Mouse (Mus musculus): ENCODE measurements around the gene Rwdd3.

The Rwdd3 gene

DNA sequence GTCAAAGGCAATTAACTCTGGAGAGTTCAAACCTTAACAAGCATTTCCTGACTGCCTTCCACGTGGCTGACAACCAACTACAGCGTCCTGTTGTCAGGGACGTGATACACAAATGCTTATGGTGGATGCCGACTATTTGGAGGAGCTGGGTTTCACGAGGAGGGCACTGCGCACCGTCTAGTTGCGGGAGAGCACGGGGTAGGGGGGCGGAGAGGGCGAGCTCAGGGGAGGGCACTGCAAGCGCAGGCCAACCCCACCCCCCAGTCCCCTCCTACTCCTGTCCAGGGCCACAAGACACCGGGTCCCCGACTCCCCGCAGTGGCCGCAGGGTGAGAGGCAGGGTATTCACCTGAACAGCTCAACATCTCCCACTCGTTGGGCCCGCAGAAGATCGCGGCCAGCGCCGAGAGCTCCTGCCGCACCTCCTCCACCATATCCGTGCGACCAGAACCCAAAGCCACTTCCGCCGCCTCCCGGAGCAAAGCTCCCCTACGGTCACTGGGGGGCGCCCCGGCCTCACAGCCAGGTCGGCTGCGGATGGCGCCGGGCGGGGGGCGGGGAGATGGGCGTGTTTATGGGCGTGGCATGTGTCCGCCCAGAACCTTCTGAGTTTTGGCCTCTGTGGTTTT is at the start of gene Rwdd3:
Gene Rwdd3 (minus strand): TSS at position 453 of the 629 bp plus-strand sequence.
- DNase-seq (ENCODE audit: low spot score in 2 of 2), result peak; percentile 90 to 93

- DNase-seq (ENCODE audit: low spot score in 2 of 2), result no peak
Measured at GRCm38 (mm10) chr3:121217011-121217410, 45.5 kb upstream of the Rwdd3 start.

GRCm38 (mm10) chr3:121213501-121213900 is 42.0 kb upstream of the Rwdd3 start:
- no peak for DNase-seq (ENCODE audit: low spot score in 2 of 2)

DNA sequence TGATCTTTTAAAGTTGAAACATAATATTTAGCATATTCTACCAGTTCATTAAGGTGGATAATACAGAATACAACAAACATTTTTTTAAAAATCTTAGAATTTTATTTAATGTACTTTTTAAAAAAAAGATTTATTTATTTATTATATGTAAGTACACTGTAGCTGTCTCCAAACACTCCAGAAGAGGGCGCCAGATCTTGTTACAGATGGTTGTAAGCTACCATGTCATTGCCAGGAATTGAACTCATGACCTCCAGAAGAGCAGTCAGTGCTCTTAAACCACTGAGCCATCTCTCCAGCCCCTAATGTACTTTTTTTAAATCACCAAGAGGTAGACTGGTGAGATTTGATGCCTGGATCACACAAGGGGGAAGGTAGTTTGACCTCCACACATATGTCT is 40.7 kb upstream of the Rwdd3 start:
- no peak for DNase-seq (ENCODE audit: low spot score in 2 of 2)

DNA sequence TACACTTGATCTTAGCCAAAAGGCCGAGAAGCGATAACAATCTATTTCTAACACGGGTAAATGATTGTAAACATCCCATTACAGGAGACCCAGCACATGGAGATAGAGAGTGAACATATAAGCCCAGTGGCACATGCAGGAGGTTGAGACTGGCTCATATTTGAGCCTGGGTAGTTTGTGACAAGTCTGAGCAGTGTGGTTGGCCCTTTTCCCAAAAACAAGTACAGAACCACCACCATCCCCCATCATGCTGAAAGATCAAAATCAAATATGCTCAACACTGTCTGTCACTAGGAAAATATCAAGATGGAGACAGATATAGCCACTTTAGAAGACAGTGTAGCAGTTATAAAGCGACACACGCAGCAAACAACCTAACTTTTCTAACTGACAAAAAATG is 37.5 kb upstream of the Rwdd3 start:
- DNase-seq (ENCODE audit: low spot score in 2 of 2), result no peak

- no peak for DNase-seq (ENCODE audit: low spot score in 2 of 2)
Measured at GRCm38 (mm10) chr3:121206202-121206882, 34.8 kb upstream of the Rwdd3 start.

- DNase-seq (ENCODE audit: low spot score in 2 of 2), result no peak
Measured at GRCm38 (mm10) chr3:121202638-121203037, 31.1 kb upstream of the Rwdd3 start.

DNA sequence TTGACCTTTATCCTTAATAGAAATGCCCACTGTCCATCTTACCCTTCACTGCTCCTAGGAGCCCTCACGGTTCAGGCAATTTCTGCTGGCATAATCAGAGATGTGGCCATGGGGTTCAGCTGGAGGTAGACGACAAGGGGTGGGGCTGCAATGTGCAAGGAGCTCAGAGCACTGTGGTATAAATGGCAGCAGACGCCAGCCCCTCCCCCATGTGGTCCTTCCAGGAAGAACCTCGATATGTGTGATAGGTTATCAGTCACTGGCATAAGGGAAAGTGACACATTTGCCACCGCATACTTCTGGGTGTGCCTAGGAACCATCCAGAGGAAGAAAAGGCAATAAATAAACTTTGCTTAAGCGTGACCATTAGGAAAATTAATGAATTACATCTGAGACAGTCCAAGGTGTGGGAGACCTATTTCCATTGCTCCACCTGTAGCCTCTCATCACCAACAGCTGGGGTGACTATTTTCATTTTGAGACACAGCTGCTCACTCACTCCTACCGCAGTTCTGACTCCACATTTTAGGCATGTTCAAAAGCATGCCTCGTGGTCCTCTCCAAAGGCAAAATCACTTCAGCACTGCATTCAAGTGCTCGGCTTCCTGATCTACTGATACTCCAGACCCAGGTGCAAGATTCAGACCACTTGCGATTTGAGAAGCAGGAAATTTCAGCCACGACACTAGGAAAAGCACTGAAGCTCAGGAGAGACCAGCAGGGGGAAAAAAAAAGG is 29.7 kb upstream of the Rwdd3 start:
- DNase-seq (ENCODE audit: low spot score in 2 of 2), result no peak

- DNase-seq (ENCODE audit: low spot score in 2 of 2), result no peak
Measured at GRCm38 (mm10) chr3:121189199-121189598, 17.7 kb upstream of the Rwdd3 start.

GRCm38 (mm10) chr3:121187510-121187909 is 16.0 kb upstream of the Rwdd3 start:
- DNase-seq (ENCODE audit: low spot score in 2 of 2), result no peak

DNA sequence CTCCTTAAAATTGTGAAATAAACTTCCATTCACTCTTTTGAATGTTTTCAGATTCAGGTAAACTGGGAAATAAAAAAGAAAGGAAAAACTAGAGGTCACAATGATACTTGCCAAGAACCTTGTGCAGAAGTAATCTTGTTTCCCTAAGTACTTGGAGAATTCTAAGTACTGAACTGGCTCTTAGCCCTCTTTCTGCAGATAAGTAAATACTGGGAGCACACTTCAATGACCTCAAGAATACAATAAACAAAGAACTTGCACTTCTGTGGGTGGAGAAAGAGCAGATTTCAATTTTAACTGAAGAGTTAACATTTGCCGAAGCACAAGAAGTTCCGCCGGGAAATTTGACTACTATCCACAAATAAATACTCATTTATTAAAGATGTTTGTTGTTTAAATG is 15.4 kb upstream of the Rwdd3 start:
- DNase-seq (ENCODE audit: low spot score in 2 of 2), result no peak

- no peak for DNase-seq (ENCODE audit: low spot score in 2 of 2)
Measured at GRCm38 (mm10) chr3:121185197-121185596, 13.7 kb upstream of the Rwdd3 start.

DNA sequence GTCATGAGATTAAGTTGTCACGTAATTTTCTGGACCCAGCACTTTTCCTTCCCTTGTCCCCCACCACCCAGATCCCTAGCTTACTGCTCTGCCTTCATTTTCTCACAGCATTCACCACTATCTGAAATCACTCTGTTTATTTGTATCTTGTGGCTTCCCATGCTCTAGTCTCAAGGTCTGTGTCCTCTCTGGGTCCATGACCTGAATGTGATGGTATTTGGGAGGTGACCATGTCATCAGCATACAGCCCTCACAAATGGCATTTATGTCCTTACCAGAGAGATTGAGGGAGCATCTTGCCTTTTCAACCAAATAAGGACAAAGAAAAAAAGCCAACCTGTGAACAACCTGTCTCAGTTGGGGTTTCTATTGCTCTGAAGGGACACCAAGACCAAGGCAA is 4.5 kb upstream of the Rwdd3 start:
- DNase-seq (ENCODE audit: low spot score in 2 of 2), result no peak

DNA sequence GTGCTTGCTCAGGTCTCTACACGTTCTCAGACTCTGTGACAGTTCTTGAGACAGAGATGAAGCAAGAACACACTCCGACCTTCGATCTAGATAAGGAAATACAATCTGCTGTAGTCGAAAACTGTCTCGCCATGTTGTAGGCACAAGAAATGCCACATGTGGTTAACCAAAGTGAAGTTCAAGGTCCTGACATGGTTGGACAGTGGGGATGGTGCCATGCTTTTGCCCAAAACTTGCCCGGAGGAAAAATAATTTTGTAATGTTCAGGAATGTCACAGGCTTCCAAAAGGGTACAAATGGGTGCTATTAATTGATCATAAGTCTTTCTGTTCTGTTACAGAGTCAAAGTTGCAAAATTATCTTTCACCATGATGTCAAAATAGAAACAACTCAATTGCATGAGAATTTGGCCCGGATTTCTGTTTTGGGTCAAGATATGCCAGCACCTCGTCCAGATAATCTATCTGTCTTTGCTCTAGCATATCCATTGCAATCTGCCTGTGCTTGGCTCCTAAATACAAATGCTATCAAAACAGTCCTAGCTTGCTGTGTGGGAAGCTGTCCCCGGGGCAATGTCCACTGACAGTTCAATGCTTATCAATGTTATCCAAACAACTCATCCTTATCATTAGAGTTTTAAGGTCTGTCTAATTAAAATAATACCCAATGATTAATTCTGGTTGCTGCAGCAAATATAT is 2.9 kb upstream of the Rwdd3 start:
- no peak for DNase-seq (ENCODE audit: low spot score in 2 of 2)

DNA sequence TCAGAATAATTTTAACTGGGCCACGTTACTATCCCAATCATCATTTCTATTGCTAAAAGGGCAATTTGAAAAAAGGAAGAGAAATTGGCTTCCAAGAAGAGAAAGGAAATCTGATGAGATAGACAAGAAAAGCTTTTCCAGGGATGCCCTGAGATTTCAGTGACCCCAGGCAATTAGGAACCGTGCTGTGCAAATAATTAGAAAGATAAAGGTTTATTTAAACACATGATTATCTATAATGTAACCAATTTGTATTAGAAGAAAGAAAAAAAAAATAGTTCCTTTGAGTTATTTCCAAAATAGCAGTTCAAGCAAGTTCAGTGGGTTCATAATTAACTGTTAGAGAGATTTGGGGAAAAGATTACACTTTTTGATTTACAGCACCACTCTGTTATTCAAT is 1.2 kb upstream of the Rwdd3 start:
- no peak for DNase-seq (ENCODE audit: low spot score in 2 of 2)

DNA sequence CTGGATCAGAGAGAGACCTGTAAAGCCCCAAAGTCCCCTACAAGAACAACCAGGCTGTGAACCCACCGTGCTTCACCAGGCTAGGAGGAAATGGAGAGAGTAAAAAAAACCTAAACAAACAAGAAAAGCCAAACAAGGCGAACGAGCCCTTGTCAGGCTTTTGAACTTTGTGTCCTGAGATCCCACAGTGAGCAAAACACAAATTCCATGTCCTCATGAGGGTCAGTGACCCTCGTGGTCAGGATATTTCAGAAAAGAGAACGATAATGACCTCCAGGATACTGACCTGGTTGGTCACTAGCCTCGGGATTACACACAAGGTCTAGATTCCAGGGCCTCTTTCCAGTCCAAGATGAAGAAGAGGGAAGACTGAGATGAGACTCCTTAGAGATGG is 374 bp upstream of the Rwdd3 start:
- DNase-seq (ENCODE audit: low spot score in 2 of 2), result no peak

DNA sequence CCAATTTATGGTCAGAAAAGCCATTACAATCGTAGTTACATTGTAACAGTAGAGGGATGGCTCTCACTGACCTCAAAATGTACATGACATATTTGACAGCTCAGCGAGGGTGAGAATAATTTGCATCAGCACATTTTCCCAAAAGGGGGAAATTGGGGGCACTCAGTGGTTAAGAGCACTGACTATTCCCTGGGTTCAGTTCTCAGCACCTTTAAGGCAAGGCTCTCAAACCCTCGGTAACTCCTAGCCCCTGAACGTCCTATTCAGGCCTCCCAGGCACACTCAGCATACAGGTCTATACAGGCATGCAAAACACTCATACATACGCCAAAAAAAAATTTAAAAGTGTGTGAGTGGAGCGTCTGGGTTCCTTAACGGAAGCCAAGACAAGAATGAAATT is 864 bp downstream of the Rwdd3 start:
- no peak for DNase-seq (ENCODE audit: low spot score in 2 of 2)

DNA sequence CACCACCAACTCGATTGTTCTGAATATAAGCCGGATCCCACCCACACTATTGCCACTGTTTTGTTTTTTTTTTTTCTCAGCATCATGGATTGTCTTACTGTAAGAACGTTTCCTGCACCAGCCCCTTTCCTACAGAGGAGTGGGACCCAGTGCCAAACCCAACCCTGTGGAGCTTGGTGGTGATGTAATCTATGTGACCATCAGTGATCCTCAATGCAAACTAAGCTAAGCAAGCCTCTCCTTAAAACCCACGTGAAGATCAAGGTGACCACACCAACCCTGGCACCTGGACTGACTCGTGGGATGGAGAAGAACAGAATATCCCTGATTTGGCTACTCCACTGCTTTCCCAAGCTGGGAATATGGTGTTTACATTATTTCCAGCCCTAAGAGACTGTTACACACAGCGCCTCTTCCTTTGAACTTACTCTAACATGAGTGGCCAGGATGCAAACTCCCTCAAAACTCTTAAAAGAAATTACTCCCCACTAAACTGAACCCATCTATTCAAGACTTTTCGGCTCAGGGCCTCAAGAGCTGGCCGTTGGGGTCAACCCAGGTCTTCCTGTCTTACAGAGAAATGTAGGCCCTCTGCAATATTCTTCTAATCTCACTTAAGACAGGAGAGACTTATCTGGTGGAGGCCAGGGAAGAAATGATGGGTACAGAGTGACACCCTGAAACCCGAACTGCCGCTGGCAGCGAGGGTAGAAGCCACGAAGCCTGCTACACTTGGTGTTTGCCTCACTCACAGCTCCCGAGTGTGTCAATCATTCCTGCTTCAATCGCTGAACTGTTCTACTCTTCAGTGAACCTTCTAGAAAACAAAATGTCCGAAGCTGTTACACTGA is 2.2 kb downstream of the Rwdd3 start:
- no peak for DNase-seq (ENCODE audit: low spot score in 2 of 2)

DNA sequence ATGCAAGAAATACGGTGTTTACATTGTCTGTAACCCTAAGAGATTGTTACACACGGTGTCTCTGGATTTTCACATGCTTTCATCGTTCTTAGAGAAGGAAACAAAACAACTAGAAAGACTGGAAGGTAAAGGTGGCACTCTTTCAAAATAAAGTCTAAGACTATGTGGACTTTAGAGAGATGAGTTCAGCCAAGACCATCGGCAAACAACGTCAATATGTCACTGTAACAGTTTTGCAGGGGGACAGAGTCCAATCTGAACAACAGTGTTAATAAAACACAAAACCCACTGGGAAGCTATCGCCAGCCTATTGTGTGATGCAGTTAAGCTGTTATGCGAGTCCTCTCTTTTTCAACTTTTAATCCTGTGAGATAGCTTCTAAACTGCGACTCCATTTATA is 2.9 kb downstream of the Rwdd3 start:
- no peak for DNase-seq (ENCODE audit: low spot score in 2 of 2)

DNA sequence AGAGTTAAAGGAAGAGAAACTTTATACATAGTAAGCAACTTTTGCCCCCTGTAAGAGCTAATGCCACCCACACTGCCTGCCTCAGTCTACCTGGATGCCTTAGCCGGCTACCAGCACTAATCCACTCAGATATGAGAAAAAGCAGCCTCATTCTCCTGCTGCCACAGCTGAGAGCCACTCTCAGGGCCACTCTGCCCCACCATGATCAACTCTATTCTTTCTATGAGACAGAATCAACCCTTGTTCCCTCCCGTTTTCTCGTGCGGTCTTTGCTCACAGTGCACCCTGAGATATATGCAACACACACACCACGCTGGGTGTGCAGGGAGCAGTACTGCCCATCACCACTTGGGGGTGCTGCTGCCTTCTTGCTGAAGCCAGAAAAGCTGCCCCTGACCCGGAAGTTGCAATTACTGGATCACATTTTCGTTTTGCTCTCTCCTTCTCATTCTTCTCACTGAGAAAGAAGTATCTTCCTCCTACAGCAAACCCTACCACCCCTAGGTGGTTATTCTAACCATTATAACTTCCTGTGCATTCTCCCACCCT is 8.2 kb downstream of the Rwdd3 start:
- DNase-seq (ENCODE audit: low spot score in 2 of 2), result peak; percentile 68 to 77

DNA sequence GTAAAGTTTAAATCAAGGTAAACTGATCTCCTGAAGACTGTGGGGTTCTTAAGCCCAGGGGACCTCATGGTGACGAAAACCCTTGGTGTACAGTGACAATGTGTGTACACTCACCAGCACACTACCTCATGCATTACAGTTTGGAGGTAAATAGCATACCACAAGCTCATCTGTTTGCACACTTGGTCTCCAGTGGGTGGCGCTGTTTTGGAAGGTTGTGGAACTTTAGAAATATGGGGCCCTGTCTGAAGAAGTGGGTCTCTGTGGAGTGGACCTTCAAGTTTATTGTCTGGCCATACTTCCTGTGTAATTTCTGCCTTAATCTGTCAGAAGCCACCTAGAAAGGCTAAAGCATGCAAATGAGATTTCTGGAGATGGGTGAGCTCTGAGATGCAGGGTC is 9.8 kb downstream of the Rwdd3 start:
- DNase-seq (ENCODE audit: low spot score in 2 of 2), result peak in 1 of 2 experiments; percentile 25

Data from natural killer cell, adult 2 months (primary cell).